Mouse (Mus musculus): ENCODE measurements around the gene Kirrel2.

Kirrel2 gene

DNA sequence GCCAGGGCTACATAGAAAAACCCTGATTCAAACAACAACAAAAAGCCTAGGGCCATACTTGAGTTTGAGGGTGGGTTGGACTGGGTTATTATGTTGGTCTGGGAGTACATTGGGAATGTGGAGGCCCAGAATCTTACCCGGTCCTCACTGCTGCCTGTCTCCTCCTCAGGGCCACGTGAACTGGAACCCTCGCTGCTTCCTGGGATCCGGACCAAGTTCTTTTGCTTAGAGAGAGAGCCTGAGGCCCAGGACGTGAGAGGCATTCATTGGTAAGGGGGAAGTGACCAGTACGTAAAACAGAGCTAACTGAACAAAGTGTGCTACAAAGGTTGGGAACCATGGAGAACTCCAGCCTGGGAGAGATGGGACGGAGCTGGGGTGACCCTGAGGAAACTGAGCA, 7.2 kb downstream of the Kirrel2 start:
- DNase-seq (ENCODE audit: low read depth, low spot score): no peak

DNA sequence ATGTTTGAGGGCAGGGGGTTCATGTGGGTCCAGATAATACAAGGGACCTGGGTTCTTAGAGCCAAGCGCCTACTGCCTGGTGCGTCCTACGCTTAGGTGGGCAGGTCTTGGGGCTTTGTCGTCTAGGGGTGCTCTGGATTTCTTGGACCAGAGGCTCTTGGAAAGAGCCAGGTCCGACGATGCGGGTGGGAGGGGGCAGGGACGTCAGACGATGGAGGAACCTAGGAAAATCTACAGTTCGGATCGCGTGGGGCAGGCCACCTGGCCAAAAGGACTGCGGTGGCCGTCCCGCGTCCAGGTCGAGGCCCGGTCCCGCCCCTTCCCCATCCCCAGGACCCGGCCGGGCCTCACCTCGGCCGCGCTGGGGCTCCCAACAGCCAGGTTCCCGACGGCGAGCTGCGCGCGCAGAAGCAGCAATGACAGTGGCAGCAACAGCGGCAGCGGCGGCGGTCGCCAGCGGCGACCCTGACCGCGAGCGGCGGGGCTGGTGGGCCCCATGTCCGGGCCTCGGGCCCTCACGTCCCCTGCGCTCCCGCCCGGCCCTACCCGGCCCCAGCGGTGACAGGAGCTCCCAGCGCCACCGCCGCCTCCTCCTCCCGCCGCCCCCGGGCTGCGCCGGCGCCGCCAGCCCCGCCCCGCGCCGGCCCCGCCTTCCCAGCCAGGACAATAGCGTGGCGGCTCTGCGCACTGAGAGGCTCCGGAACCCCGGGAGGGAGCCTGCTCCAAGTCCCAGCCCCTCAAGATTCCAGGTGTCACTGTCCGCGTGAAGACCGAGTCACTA, 12.3 kb downstream of the Kirrel2 start, which contains the start of gene Aplp1:
Gene Aplp1, minus strand, starts transcription at position 565 of the 781 bp plus-strand sequence.
- no peak for DNase-seq (ENCODE audit: low read depth, low spot score)

DNA sequence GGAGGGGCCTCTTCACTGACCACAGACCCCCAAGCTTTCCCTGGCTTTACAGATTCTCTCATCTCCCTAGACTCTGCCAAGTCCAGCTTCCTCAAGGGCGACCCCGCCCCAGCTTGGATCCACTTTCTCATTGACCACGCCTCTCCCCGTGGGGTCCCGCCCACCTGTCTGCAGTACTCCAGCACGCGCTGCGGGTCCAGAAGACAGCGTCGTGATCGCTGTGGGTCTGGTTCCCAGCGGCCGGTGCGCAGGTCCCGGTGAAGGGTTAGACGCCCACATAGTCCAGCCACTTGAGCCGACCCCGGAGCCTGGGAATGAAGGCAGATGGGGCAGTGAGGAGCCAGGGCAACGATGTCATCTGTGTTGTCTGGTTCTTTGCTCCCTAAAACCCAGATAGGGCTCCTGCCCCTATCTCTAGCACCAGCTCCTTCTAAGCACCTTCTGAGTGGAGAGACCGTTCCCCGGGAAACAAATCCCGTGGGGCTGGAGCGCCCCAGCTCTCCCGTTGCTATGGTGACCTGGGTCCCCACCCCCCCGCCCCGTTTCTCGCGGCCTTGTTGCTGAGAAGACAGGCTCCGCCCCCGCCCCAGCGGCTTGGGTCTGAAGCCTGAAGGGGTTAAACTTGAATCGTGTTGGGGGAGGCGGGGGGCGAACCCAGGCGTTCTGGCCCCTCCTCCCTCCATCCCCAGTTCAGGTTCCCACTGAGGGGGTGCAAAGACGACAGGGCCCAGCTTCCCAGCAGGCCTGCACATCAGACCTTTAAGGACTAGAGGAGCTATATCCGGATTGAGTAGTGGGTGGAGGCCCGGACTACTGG, 13.1 kb downstream of the Kirrel2 start:
- peak; percentile 85 for DNase-seq (ENCODE audit: low read depth, low spot score)

DNA sequence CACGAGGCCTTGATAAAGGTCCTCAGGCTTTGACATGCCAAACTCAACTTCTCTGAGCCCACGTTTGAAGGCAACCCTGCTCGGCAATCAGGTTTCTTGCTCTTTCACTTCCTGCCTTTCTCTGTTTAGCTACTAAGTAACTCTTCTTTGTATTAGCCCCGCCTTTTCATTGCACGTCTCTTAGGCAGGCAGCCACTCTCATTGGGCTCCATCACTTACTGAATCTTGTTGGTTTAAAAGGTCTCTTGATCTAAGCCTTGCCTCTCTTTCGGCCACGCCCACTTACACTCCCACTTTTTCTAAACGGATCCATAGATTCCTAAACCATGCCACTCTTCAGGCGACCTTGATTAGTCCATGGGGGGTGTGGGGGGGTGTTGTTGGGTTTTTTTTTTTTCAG, 13.8 kb downstream of the Kirrel2 start:
- no peak for DNase-seq (ENCODE audit: low read depth, low spot score)

DNA sequence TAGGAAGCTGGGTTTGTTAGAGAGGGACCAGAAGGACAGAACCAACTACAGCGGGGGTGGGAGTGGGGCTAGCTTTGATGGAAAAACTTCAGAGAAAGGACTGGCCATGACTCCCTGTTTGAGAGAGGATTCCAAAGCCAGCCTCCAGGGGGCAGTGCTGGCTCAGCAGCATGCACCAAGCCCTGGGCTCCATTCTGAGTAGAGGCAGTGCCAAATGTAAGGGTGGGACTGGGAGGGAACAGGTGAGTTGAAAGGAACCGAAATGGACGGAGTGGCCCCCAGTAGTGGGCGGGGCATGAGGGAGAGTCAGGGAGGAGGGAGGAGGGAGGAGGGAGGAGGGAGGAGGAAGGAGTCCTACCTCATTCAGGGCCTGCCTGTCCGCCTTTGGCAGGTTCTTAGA, 16.8 kb downstream of the Kirrel2 start:
- no peak for DNase-seq (ENCODE audit: low read depth, low spot score)

DNA sequence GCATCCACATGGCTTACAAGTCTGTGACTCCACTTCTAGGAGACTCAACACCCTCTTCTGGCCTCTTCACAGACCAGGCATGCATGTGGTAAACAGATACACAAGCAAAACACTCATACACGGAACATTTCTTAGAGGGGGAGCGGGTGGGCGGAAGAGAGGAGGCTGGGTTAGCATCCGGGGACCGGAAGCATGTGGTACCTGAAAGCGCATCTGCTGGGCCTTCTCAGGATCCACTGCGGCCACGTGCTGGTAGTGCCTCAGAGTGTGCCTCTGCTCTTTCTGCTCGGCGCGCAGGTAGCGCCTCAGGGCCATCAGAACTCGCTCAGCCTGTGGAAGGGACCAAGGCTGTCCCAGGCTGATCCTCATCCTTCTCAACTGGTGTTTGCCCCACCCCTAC, 17.8 kb downstream of the Kirrel2 start:
- no peak for DNase-seq (ENCODE audit: low read depth, low spot score)

DNA sequence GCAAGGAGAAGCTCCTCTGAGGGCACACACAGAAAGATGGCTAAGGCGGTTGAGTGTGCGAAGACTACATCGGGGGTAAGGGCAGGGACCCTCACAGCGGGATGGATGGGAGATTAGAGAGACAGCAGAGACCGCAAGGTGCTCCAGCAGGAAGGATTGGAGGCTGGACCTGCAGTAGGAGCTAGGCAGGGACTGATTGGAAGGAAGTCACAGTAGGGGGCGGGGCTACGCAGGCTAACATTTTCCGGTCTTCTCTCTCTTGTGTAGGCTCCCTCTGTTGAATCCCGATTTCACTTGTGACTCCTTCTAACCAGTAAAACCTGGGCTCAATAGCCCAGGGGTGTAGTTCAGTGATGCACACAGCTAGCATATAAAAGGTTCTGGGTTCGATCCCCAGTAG, 20.6 kb downstream of the Kirrel2 start:
- DNase-seq (ENCODE audit: low read depth, low spot score): no peak

DNA sequence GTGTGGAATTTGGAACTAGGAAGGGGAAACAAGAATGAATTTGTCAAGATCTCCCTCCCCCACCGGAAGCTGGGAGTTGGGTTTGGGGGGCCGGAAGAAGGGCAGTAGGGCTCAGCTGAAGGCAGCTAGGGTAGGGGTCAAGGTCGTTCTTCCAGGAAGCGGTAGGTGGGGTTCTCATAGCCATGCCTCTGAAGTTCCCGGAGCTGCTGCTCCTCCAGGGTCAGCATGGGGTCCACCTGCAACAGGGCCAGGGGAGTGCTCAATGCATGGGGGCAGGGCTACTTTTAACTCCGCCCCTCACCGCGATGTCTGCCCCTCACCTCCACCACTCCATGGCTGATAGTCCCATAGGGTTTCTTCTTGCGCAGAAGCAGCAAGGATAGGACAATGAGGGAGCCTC, 22.3 kb downstream of the Kirrel2 start:
- DNase-seq (ENCODE audit: low read depth, low spot score): no peak

DNA sequence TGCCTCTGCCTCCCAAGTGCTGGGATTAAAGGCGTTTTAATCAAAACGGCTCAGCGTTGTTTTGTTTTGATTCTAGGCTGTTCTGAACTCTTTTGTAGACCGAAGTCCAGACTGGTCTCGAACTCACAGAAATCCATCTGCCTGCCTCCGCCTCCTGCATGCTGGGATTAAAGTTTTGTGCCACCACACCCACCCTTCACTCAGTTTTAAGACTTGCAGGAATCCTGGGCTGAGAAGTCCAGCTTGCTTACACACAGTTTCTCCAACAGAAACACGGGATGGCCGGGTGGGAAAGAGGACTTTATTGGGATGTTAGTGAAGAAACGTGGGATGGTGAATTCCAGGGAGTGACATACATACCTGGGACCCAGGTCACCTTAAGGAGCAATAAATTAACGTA, 22.8 kb downstream of the Kirrel2 start:
- DNase-seq (ENCODE audit: low read depth, low spot score): no peak

DNA sequence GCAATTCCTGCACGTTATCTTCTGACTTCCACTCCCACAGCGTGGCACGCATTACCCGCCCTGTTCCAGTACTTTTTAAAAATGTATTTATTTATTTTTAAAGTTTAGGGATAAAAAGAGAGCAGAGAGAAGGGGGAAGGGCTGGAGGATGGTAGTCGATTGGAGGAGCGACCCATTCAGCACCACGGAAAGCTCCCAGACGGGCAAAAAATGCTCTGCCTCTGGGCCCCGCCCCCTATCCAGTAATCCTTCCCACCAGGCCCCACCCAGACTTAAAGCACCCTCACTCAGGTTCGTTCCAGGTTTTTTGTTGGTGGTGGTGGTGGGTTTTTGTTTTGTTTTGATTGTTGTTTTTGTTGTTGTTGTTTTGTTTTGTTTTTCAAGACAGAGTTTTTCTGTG, 23.3 kb downstream of the Kirrel2 start:
- DNase-seq (ENCODE audit: low read depth, low spot score): no peak

DNA sequence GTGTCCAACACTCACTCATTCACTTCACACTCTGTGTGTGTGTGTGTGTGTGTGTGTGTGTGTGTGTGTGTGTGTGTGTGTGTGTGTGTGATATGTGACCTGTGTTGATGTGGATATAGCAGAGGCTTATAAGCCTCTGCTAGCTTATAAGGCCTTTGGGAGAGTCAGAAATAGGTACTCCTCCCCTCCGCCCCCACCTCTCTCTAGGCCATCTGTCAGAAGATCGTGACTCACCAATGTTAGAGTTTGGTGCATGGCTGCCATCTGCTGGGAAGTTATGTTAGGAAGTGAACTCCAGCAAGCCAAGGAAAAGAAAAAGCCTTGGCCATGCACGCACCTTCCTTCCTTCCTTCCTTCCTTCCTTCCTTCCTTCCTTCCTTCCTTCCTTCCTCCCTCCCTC, 25.7 kb downstream of the Kirrel2 start:
- peak; percentile 75 for DNase-seq (ENCODE audit: low read depth, low spot score)

DNA sequence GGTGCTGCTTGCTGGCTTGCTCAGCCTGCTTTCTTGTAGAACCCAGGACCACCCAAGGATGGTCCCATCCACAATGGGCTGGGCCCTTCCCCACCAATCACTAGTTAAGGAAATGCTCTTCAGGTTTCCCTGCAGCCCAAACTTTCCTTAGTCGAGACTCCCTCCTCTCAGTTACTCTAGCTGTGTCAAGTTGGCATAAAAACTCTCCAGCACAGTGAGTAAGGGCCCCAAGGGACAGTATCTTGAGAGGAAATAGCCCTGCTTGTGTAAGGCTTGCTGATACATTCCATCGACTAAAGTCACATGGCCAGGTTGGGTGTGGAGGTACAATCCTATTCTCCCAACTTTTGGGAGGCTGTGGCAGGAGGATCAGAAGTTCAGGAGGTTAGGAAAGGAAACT, 27.3 kb downstream of the Kirrel2 start:
- no peak for DNase-seq (ENCODE audit: low read depth, low spot score)

DNA sequence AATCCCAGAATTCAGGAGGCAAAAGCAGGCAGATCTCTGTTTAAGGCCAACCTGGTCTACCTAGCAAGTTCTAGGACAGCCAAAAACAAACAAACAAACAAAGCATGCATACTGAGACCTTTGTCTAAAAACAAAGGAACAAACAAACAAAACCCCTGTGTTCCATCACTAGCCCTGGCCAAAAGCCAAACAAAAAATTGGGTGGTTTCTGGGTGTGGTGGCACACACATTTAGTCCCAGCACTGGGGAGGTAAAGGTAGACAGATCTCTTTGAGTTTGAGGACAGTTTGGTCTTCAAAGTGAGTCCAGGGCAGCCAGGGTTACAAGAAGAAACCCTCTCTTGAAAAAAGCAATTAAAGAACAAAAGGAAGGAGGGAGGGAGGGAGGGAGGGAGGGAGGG, 28.2 kb downstream of the Kirrel2 start:
- no peak for DNase-seq (ENCODE audit: low read depth, low spot score)

DNA sequence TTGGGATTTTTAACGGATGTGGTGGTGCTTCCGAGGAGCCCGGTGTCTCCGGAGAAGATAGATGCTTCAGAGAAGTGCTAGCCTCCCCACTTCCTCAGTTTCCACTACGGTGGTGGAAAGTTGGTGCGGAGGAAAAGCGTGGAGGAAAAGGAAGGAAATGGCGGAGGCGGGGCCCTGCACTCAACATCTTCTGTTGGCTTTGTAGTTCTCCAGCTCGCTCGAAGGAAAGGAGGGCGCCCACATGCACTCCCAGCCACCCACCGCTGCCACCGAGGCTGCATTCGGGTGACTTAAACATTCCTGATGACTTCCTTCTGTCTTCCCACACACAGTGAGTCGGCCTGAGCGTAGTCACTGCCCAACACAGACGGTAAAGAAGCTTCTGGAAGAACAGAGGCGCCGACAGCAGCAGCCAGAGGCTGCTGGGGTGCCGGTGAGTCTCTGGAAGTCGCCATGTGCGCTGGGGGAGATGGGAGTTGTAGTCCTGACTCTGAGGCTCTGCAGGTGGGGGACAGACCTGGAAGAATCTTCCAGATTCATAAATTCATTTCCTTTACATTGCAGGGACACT, 34.3 kb downstream of the Kirrel2 start:
- DNase-seq (ENCODE audit: low read depth, low spot score): no peak

DNA sequence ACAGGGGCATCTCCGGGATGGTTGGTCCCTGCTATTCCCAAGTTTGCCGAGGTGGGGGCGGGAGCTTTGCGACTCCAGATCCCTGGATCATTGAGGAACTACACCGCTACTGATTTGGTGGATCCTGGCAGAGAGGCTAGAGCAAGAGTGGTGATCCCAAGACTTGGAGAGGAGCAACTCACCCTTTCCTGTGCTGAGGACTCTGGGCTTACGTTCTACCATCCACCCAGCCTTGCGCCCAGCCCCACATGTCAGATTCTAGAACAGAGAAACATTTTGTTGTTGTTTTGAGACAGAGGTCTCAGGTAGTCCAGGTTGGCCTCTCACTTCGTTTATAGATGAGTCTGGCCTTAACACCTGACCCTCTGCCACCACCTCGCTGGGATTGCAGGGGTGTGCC, 34.9 kb downstream of the Kirrel2 start:
- DNase-seq (ENCODE audit: low read depth, low spot score): no peak

DNA sequence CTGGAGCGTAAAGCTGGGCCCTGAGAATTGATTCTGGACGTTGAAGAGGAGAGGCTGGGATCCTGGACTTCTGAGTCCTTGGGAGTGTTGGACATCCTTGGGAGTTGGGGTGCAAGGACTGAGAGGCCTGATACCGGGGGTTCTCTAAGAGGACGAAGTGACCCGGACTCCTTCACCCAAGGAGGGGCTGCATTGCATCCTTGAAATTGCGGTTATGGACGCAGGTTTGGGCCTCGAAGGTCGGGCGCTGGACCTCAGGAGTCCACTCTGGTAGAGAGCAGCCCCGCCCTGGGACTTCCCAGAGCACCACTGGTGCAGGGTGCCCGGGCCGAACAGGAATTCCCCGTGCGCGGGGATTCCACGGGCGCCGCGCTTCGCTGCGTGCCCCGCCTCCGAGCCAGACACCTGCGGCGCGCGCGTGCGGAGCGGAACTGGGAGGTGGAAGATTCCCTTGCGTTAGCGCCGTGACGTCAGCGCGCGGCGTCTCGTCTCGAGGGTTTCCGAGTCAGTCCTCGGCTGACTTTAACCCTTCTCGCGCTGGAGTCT, 35.5 kb downstream of the Kirrel2 start:
- peak; percentile 83 for DNase-seq (ENCODE audit: low read depth, low spot score)

DNA sequence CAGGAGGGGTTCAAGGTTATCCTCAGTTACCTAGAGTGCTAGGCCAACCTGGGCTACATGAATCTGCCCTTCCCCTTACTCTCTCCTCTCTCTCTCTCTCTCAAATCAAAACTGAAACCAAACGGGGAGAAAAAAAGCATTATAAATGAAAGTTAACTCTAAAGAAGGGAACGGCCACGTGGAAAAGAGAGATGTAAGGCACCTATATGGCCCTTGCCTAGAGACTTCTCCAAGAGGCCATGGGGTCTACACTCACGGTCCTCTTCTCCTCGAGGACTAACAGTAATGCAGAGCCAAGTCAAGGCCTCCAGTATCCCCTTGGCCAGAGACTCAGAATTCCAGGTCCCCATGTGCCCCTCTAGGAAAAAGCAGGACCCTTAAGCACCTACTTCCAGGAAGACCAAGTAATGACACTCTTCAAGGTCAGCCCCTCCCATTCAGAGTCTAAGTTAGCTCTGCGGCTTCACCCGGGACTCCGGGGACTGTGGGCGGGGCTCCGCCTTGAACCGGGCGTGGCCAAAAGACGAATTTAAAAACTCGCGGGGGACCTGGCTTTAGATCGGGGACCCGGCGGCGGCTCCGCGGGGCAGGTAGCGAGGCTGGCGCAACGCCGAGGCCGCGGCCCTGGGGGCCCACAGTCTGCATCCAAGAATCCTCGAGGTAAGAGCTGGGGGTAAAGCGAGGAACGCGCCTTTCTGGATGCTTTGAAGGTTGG, 36.2 kb downstream of the Kirrel2 start, which contains the start of gene Nfkbid:
Gene Nfkbid, plus strand, starts transcription at position 558 of the 715 bp plus-strand sequence.
- DNase-seq (ENCODE audit: low read depth, low spot score): no peak

DNA sequence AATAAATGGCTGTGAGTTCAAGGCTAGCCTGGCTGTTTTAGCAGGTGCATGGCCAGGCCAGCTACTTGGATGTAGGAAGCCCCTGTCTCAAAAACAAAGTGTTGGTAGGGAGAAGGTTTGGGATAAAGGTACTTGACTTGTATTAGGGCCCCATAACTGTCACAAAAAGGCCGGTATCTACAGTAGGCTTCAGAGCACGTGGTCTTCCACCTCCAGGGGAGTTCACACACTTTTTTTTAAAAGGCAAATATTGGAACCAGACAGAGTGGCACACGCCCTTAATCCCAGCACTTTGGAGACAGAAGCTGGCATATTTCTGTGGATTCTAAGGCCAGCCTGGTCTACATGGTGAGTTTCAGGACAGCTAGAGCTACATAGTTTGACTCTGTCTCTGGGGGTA, 36.8 kb downstream of the Kirrel2 start:
- DNase-seq (ENCODE audit: low read depth, low spot score): no peak

DNA sequence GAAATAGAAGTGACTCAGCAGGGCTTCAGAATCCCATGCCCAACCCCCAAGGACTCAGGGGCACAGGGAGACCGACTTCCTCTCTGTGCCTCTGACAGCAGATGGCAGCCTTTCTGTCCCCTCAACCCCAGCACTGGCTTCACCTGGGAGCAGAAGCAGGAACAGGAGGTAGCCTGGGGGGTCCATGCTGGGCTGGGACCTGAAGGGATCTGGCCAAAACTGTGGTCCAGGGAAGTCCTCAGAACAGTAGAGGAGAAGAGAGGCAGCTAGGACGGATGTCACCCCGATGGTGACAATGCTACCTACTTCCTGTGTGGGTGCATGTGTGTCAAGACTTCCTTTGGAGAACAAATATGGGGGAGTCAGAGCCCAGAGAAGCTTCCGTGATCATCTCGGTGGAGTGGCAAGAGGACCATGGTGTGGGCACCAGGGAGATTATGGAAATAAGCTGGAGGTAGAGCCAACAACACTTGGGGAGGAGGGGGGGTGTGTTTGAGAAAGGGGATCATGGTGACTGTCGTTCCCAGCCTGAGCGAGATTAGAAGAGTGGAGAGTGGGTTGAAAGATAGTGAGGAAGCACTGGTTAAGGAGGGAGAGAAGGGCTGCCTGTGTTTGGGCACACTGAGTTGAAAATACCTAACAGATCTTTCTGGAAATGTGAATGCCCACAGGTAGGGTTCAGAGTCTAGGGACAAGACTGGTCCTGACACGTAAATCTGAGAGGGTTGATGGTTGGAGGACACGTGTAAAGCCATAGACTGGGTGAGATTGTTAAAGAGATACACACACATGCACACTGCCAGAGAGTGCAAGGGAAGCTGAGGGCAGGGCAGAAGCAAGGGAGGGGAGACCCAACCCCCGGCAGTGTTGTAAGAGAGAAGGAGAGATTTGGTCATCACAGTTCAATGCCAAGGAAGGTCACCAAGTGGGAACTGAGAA, 37.7 kb downstream of the Kirrel2 start, which contains the start of gene Hcst:
Gene Hcst, minus strand, starts transcription at position 294 of the 939 bp plus-strand sequence.
- no peak for DNase-seq (ENCODE audit: low read depth, low spot score)

DNA sequence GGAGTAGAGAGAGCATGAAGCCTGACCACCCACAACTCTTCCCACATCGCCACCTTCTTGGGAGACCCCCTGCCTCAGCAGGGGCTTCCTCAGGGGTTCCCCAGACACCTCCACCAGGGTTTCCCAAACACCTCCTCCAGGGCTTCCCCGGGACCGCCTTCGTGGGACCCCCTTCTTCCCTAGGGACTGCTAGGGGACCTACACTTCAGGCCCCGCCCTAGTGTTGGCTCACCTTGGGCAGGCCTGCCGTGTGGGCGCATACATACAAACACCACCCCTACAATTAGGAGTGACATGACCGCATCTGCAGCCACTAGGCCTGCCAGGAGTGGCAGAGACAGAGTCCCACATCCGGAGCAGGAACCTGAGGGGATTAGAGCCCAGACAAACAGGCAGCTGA, 39.6 kb downstream of the Kirrel2 start:
- DNase-seq (ENCODE audit: low read depth, low spot score): no peak

Measured in brain, embryonic 18.5 days (tissue).